Mouse (Mus musculus) urinary bladder, postnatal 14 days (tissue): ENCODE measurements around the gene Ncl.
A peak's percentile ranks its signal among the peaks of the same experiment; 100 is the strongest.

Experiments
- DNase-seq: peaks from one replicate; pipeline ENCODE4 v3.0.0; 2021; ENCODE audit warnings: low spot score

Ncl gene

GRCm38 (mm10) chr1:86358906-86359797 is at the start of gene Ncl:
Gene Ncl, minus strand, starts transcription at chr1:86359400.
- DNase-seq = peak; percentile 98

- DNase-seq = no peak
Measured at GRCm38 (mm10) chr1:86408515-86408914, 49.3 kb upstream of the Ncl start.

GRCm38 (mm10) chr1:86406914-86407313 is 47.7 kb upstream of the Ncl start:
- DNase-seq = no peak

- DNase-seq = no peak
Measured at GRCm38 (mm10) chr1:86406313-86406712, 47.1 kb upstream of the Ncl start.

- DNase-seq = no peak
Measured at GRCm38 (mm10) chr1:86404834-86405233, 45.6 kb upstream of the Ncl start.

GRCm38 (mm10) chr1:86400096-86400754 is 41.0 kb upstream of the Ncl start:
- no peak for DNase-seq

GRCm38 (mm10) chr1:86399322-86399721 is 40.1 kb upstream of the Ncl start:
- DNase-seq = no peak

- DNase-seq = no peak
Measured at GRCm38 (mm10) chr1:86398222-86398621, 39.0 kb upstream of the Ncl start.

- no peak for DNase-seq
Measured at GRCm38 (mm10) chr1:86397621-86398020, 38.4 kb upstream of the Ncl start.

GRCm38 (mm10) chr1:86395897-86396296 is 36.7 kb upstream of the Ncl start:
- no peak for DNase-seq

GRCm38 (mm10) chr1:86394246-86394645 is 35.0 kb upstream of the Ncl start:
- no peak for DNase-seq

- no peak for DNase-seq
Measured at GRCm38 (mm10) chr1:86393219-86393618, 34.0 kb upstream of the Ncl start.

- no peak for DNase-seq
Measured at GRCm38 (mm10) chr1:86391425-86391824, 32.2 kb upstream of the Ncl start.

- peak; percentile 72 for DNase-seq
Measured at GRCm38 (mm10) chr1:86389230-86389629, 30.0 kb upstream of the Ncl start.

- DNase-seq = peak; percentile 29
Measured at GRCm38 (mm10) chr1:86381027-86381426, 21.8 kb upstream of the Ncl start.

GRCm38 (mm10) chr1:86379161-86379569 is 20.0 kb upstream of the Ncl start:
- no peak for DNase-seq

GRCm38 (mm10) chr1:86378662-86379061 is 19.5 kb upstream of the Ncl start:
- DNase-seq = no peak

GRCm38 (mm10) chr1:86376354-86376753 is 17.2 kb upstream of the Ncl start:
- DNase-seq = no peak

GRCm38 (mm10) chr1:86371997-86372396 is 12.8 kb upstream of the Ncl start:
- peak; percentile 50 for DNase-seq

GRCm38 (mm10) chr1:86368086-86368485 is 8.9 kb upstream of the Ncl start:
- DNase-seq = no peak

- DNase-seq = no peak
Measured at GRCm38 (mm10) chr1:86363671-86364070, 4.5 kb upstream of the Ncl start.

- no peak for DNase-seq
Measured at GRCm38 (mm10) chr1:86361852-86362615, 2.8 kb upstream of the Ncl start.

- DNase-seq = no peak
Measured at GRCm38 (mm10) chr1:86360441-86360840, 1.2 kb upstream of the Ncl start.
